Mouse (Mus musculus) layer of hippocampus, adult 8-10 months (tissue): ENCODE results near the gene Fam81a. TPM values are rescaled to one million over a fixed set of nuclear protein-coding genes. Genes with fewer than 3 reads are reported as not detected.

Experiments
- DNase-seq, 2 experiments: peaks; one replicate each; pipeline ENCODE4 v3.0.0; 2022; ENCODE audit warnings: low spot score in 2 of 2
- total RNA-seq, 4 experiments: library from RNA; stranded (reverse); gene quantifications; 2 replicates each; pipeline ENCODE4 v1.2.4; 2022

The Fam81a gene
- total RNA-seq, 4 experiments from 2014 or later: 91.7 to 101 (median 94.0) TPM

DNA sequence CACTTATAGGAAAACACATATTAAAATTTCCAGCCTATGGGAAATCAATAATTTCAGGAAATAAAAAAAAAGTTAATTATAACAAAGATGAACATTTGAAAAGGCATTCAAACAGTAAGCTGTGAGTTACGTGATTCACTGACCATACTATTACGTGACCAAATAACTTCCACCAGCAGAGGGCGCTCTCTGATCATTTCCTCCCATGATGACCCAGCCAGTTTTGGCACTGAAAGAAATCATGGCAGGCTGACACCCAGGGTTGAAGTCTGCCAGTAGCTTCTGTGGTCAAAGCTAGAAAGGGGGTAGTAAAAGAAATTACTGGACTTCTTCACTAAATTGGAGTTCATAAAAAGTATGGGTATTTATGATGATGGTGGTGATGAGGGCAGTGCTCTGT lies 33.1 kb downstream of the Fam81a start:
- DNase-seq: peak in 1 of 2 experiments; percentile 89

DNA sequence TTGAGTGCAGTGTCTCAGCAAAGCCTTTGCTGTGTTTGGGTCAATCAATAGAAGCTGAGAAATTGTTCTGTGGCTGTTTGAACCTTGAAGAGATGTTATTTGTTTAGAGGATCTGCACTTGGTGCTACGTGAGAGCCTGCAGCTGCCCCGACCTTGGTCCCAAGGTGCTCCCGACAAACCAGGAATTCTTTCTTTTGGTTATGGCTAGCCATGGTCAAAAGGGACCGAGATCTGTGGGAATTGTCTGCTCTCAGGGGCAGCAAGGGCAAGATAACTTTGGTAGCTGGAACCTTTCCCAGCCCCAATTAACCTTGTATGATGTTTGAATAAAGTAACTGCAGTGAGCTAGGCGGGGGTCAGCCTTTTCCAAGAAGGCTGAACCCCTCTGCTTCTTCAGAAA lies 34.2 kb downstream of the Fam81a start:
- no peak for DNase-seq

DNA sequence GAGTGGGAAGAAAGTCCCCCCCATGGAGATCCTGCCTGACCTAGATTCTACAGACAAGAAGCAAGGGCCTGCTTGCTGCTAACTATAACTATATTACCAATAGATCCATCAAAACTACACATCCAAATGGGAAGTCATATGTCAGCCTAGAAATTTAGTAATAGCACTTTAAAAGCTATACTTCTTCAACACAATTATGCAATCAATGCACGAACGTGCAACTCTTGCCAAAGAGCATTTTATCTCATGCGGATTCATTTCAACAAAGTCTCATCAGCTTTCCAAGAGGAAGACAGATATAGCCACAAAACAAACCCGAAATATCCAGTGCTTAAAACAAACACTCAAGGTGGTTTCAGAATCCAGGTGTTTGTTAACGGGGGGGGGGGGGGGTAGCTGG lies 36.8 kb downstream of the Fam81a start:
- no peak for DNase-seq

DNA sequence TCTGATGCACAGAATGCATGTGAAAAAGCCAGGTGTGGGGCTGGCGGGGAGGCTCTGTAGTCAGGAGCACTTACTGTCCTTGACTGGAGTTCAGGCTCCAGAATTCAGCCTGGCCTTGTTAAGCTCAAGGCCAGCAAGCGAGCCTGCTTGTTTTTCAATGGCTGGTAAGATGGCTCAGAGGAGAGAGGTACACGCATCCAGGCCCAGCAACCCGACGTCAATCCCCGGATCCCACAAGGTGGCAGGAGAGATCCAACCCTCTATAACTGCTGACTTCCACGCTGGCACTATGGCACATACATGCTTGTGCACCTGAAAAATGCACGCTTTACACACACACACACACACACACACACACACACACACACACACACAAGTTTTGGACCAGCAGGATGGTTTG lies 39.3 kb downstream of the Fam81a start:
- DNase-seq: no peak

DNA sequence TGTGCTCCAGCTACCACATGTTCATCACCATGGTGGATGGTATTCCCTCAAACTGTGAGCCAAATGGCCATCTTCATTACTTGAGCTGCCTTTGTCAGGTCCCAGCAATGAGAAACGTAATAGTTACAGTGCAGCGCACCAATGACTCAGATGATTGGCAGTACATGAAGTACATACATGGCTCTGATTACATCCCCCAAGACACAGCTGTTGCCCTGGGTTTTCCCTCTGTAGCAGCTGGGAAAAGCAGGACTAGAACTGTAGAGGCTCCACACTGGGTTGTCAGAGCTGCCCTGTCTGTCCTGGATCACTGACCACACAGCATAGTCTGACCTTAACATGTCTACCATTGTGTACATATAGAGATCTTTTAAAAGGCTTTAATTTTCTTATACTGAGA lies 44.8 kb downstream of the Fam81a start:
- DNase-seq: no peak

DNA sequence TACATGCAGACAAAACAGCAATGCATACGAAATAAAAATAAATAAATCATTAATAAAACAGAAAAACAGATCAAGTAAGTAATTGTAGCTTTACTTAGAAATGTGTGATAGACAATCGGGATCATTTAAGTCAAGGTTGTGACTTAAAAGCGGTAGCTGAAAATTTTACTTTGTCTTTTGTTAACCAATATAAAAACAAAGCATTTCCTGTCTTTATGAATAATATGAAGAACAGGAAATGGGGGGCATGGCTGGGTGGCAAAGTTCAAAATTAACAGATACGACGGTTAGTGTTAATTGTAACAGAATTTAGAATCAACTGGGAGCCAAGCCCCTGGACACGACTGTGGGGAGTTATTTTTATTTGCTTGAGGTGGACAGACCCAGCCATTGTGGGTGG lies 47.3 kb downstream of the Fam81a start:
- DNase-seq: no peak

DNA sequence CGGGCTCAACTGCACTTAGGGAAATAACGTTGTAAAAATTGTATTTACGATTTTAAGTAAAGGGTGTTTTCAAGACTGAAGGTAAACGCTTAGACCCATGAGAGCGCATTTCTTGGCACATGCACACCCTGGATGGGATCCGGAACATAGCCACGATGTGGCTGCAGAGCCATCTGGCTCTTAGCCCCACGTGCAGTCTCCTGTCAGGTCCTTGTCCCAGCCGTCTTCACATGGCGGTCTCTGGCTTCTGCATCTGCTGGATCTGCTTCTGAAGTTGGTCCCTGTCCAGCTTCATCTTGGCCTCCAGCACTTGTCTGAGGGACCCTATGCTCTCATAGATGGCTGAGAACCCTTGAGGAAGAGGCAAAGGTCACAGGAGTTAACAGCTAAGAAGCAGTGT lies 51.8 kb downstream of the Fam81a start:
- DNase-seq: no peak

DNA sequence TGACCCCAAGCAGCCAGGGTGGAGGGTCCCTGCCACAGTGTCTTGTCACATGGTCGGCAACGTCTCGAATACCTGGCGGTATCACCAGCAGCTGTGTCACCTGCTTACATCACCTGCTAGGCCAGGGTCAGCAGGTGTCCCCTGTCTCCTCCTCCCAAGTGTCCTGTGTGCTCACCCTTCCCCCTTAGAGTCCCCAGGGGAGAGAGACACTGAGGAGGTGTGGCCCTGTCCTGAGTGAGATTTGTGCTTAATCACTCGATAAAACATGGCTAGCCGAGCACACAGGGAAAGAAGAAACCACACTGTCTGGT lies 53.6 kb downstream of the Fam81a start:
- no peak for DNase-seq

DNA sequence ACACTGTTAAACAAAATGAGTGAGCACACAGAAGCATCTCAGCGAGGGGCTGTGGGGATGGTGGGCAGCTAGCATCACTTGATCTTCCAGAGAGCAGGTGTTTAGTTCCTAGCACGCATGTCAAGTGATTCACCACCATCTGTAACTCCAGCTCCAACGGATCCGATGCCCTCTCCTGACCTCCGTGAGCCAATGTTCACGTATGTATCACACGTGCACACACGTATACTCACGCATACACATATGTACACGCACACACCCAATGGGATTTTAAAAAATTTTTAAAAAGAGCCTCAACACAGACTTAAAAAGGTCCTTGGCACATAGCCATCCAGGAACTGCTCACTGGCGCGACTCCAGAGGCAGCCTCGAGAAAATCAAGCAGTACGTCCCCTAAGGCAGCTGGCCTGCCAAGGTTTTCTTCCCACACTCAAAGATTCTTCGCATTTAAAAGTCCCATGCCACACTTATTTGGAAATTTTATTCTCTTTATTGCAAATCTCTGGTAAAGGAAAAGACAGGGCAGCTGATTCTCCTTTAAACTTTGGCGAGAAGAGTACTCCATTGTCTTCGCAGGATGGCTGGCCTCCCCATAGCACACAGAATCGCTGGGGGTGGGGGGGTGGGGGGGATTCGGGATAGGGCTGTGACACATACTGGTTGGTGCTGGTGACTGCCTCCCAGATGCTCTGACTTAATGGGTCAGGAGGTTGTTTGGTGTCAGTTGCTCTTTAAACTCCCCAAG lies 54.1 kb downstream of the Fam81a start:
- peak in 1 of 2 experiments; percentile 51 for DNase-seq

DNA sequence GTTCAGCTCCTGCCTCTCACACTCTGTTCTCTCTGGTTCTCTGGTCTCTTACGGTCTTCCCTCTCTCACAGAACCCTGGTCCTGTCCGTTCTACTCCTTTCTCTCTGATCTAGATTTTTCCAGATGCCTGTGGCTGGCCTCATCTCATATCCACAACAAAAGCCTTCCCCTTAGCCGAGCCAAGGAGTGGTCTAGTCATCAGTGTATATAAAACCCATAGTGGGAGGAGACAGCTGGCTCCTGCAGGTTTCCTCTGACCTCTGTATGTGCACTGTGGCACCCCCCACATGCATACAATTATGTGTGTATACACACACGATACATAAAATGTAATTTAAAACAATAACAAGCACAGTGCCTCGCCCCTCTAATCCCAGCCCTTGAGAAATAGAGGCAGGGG lies 55.0 kb downstream of the Fam81a start:
- no peak for DNase-seq

DNA sequence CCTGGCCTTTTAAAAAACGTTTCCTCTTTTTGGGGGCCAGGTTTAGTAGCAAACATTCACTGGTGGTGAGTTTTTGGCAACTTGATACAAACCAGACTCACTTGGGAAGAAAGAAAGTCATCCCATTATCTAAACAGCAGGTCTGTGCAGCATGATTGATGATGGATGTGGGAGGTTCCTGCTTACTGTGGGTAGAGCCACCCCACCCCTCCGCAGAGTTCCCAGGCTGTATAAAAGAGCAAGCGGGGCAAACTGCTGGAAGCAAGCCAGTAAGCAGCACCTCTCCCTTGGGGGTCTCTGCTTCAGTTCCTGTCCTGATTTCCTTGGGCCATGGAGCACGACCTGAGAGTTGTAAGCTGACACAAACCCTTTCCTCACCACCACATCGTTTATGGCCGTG lies 56.3 kb downstream of the Fam81a start:
- no peak for DNase-seq

DNA sequence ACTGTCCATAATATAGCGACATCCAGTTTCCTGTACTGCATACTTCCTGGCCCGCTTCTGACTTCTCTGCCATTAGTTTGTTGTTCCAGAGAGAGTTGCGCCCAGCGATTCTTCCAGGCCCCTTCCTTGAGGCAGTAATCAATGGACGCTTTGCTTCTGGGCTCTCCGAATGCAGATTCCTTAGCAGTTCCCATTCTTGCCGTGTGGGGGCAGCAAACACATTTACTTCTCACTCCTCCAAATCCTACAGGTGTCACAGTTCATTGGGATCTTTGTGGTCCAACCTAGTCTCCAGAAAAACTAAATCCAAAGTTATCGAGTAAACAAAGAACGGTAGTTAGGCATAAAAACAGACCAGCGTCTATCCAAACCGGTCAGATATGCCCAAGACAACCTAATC lies 58.3 kb downstream of the Fam81a start:
- DNase-seq: peak in 1 of 2 experiments; percentile 69

DNA sequence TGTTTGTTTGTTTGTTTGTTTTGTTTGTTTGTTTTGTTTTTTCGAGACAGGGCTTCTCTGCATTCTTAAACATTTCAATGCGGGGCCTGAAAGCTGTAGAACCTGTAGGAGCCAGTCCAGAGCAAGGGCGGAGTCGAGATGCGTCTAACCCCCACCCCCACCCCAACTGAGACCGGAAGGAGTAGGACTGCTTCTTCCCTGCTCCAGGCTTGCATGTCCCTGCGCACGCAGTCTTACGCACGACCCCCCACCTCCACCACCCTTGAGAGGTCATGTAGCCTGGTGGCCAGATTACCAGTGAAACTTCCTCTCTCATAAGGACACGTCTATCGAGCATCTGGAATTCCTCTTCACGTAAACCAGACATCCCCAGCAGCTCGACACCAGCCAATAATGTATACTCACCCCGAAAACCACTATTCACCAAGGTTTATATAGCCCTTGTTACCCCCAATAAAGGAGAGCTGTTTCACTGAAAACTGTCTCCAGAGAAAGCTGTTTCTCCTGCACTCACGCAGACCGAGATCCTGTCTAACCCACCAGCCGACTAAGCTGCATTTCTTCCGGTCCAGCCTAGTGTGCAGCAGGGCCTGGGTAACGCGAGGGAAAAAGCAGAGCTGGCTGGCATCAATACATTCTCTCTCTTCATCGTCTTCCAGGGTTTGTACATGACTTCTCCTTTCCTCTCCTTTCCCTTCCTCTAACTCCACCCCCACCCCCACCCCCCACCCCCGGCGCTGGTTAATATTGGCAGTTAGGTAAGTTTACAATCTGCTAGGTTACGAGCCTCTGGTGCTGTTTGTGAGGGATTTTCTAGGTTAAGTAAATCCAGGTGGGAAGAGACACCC lies 59.8 kb downstream of the Fam81a start:
- no peak for DNase-seq

DNA sequence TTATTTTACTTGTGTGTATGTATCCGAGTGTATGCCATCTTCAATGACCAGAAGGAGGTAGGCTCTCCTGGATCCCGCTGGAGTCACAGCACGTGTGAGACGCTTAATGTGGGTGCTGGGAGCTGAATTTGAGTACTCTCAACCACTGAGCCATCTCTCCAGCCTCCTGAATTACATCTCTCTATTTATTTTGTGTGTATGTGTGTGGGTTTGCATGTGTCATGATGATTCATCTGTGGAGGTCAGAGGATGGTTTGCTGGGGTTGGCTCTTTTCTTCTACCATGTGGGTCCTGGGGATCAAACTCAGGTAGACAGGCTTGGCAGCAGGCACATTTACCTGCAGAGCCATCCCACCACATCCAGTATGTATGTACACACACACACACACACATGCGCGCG lies 60.6 kb downstream of the Fam81a start:
- no peak for DNase-seq

DNA sequence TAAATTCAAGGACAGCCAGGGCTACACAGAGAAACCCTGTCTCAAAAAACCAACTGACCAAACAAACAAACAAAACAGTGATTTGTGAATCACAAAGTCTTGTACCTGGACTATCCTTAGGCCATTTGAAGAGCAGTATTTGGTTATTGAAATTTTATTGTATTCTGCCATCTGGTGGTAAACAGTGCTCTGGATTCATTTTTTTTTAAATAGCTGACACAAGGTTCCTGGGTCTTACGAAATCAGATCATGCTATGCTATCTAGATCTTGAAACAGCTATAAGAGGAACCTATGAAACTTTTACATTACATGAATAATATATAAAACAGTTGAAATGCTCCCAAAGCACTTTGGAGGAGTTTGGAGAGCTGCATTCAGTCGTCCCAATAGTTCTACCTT lies 61.4 kb downstream of the Fam81a start:
- no peak for DNase-seq

DNA sequence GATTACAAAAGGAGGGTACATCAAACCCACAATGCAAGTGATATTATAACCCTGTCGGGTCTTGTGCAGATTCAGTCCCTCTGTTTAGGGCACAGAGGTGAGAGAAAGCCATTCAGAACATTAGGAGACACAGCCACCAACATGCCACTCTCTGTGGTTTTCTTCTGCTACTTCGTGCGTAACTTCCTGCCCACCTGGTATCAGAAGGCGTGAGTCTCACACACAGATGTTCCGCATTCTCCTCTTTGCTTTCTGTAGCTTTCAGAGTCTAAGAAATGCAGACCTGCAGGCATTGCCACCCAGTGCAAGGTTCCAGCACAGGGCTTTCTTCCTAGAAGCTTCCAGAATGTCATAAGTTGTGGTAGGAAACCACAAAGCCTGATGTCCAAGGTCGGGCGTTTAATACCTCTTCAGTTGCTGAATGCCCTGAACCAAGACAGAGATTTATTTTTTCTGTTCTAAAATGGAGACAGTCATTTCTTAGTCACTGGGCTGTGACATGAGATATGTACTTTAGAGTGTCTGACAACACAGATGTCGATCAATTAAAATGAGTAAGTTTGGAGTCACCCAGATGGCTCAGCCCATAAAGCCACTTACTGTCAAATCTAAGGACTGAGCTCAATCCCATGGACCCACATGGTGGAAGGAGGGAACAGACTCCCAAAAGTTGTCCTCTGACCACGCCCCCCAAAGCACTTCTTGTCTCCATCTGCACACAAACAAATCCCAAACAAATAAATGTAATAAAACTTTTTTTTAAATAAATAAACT lies 62.1 kb downstream of the Fam81a start:
- DNase-seq: no peak

DNA sequence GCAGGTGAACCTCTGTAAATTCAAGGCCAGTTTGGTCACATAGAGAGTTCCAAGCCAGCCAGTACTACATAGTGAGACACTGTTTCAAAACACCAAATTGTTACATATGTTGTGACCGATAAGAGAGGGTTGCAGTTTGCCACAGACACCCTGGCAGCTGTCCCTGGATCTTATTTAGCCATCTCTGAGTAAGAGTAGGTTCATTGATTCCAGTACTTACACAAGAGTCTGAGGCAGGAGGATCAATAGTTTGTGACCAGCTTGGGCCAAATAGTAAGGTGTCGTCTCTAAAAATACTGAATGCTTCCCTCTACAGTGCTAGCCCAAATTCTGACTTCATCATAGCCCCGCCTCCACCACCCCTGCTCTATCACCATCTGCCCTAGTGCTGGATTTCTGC lies 64.3 kb downstream of the Fam81a start:
- no peak for DNase-seq

DNA sequence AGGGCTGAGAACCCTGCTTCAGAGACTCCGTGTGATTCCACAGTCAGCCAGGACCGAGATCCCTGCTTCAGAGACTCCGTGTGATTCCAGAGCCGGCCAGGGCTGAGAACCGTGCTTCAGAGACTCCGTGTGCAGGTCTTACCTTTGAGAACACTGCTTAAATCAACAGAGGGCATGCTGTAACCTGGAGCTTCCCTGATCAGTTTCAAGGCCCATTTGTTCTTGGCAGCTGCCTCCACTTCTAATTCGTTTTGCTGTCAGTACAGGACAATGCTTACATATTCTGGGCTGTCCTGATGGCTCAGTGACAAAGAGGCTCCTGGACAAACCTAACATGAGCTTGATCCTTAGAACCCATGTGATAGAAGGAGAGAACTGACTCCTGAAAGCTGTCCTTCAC lies 65.2 kb downstream of the Fam81a start:
- no peak for DNase-seq

DNA sequence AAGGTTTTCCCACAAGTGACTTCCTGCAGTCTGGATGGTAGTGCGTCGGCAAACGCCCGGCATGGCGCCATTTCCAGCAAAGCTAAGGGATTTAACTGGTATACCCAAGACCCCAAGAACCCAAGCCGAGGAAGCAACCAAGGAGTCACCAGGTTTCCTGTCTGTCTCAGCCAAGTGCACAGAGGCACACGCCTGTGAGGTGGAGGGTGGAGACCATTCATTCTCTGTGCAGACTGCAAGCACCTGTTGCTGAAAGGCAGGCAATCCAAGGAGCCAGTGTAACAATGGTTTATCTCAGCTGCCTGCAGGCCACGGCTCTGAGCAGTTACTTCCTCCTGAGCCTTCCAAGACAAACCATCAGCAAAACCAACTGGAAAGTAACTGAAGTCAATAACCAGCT lies 70.0 kb downstream of the Fam81a start:
- DNase-seq: no peak

DNA sequence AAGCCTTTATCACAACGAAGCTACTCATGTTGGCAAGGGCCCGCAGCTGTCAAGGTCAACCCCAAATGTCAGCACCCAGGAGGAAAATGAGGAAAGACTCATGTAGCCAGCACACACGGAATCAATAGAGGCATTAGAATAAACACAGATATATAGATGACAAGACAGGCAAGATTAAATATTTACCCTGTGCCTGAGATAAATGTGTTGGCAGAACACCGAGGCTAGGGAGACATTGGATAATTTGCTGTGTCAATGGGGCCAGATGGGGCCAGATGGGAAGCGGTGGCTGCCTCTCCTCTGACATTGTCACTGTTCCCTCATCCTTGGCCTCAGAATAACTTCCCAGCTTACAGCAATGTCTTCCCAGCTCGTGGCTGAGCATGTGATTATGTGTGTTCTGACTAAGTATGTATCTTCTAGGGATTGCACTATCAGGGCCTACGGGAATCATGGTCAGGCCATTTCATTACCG lies 72.4 kb downstream of the Fam81a start:
- no peak for DNase-seq

DNA sequence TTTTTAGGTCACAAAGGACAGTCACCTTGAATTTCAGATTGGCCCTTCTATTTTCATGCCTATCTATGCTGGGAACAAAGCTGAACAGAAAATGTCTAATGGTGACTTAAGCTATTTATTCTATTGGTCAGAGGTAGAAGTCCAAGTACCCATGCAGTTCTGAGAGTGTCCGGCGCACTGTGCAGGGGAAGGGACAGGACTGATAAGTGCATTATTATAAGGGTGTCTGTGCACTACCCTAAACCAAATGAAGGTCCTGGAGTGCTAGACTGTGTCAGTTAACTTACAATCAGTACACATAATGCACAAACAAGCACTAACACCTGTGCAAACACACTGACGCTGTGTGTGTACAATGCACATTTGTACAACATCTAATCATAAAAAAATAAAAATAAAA lies 74.9 kb downstream of the Fam81a start:
- DNase-seq: no peak

DNA sequence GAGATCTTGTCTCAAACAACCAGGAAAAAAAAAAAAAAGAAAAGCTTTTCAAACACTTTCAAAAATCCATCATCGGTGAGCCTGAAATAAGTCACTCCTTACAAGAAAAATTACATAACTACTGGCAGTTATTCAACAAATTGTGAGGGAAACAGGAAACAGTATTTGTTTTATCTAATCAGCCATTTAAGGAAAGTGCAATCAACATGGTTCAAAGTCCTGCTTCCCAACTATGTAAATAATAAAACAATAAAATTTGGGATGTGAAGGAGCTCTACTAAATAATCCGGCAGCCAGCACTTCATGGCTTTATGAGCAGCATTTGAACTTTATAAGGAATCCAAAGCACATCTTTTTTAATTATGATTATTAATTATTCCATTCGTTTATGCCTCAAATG lies 80.3 kb downstream of the Fam81a start:
- no peak for DNase-seq
